Mouse (Mus musculus) kidney, embryonic 14.5 days (tissue): ENCODE measurements around the gene Crebl2. TPM values are rescaled to one million over a fixed set of nuclear protein-coding genes. Genes with fewer than 3 reads are reported as not detected.

Source experiments
- ATAC-seq: fragments of 200-750 bp; cut with Nextera tagmentation; 2 replicates; pipeline ENCODE4 v1.8.0; 2017; ENCODE audit warnings: moderate number of reproducible peaks, mild to moderate bottlenecking, moderate TSS enrichment, moderate library complexity; ENCODE audit not compliant: low FRiP score, low TSS enrichment
- H3K27ac ChIP-seq: fragments of 300-500 bp; sonication (generic); 2 replicates; pipeline ENCODE4 v1.5.1; 2014; ENCODE audit warnings: low read depth, mild to moderate bottlenecking, low read length, moderate library complexity, mixed read lengths
- H3K27me3 ChIP-seq: fragments of 300-500 bp; sonication (generic); 2 replicates; pipeline ENCODE4 v1.6.1; 2014; ENCODE audit warnings: mild to moderate bottlenecking, low read length; ENCODE audit not compliant: control insufficient read depth, insufficient read depth
- H3K36me3 ChIP-seq: fragments of 300-500 bp; sonication (generic); 2 replicates; pipeline ENCODE4 v1.6.1; 2014; ENCODE audit warnings: low read length, mixed read lengths; ENCODE audit not compliant: control insufficient read depth, insufficient read depth
- H3K4me1 ChIP-seq: fragments of 300-500 bp; sonication (generic); 2 replicates; pipeline ENCODE4 v1.6.1; 2014; ENCODE audit warnings: low read length, mixed read lengths; ENCODE audit not compliant: control insufficient read depth, insufficient read depth
- H3K4me2 ChIP-seq: fragments of 300-500 bp; sonication (generic); replicated peaks from 2 replicates; pipeline ENCODE4 v1.6.1; 2014; ENCODE audit warnings: low read depth, mild to moderate bottlenecking, low read length
- H3K4me3 ChIP-seq: fragments of 300-500 bp; sonication (generic); 2 replicates; pipeline ENCODE4 v1.5.1; 2014; ENCODE audit warnings: mild to moderate bottlenecking, low read length
- H3K9ac ChIP-seq: fragments of 300-500 bp; sonication (generic); 2 replicates; pipeline ENCODE4 v1.6.1; 2014; ENCODE audit warnings: low read depth, mild to moderate bottlenecking, low read length, moderate library complexity
- H3K9me3 ChIP-seq: fragments of 300-500 bp; sonication (generic); 2 replicates; pipeline ENCODE4 v1.6.1; 2016; ENCODE audit warnings: low read length; ENCODE audit not compliant: control insufficient read depth
- WGBS: fragments of 180-500 bp; shearing (Covaris S2); extraction: QIAGEN DNeasy Blood & Tissue Kit; methylation state at CpG from one replicate; pipeline ENCODE4 v1.1.7; 2014; 5-methylcytosine and 5-hydroxymethylcytosine counted together
- polyA plus RNA-seq: library from polyadenylated mRNA; unstranded; fragments of >200 nt; fragmentation: Nextera tagmentation; extraction: Ambion mirVana; gene quantifications from 2 replicates; pipeline ENCODE4 v1.2.1, GENCODE M21; 2014

The Crebl2 gene
- polyA plus RNA-seq, 1 experiment from 2014 or later: 1.7 TPM

- Histone ChIP-seq H3K9me3 (no peaks in the 10 kb centered on the region), H3K4me3 (no peak overlapping the region), H3K36me3 (peaks cover 8% of the 10 kb centered on the region; the same call in 1 of the 2 replicates), H3K9ac (no peak overlapping the region), H3K4me2 (no peak overlapping the region), H3K27ac (no peak overlapping the region), H3K4me1 (no peaks in the 10 kb centered on the region), H3K27me3 (no peaks in the 10 kb centered on the region)
- ATAC-seq: no peak
- WGBS: 68% methylated on average over 2 of the region's 2 CpGs
These were observed 43.1 kb downstream of the Crebl2 start for GRCm38 (mm10) chr6:134873018-134873417.

DNA sequence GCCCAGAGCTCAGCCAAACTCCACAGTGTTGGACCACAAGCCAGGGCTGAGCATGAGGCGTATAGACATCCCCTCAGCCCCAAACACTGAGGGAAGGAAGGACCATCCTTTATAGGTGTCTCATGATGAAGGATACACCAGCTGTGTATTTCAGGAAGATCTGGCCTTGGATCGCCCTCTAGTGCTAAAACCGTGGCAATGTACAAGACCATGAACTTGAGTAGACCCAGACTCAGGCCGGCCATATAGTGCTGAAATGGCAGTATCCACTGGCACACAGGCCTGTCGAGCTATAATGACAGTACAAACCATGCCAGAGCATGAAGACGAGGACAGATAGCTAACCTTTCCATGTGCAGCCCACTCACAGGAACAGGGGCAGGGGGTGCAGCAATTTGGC, 46.8 kb downstream of the Crebl2 start:
- H3K4me2 ChIP-seq: no peak overlapping the region
- no peaks in the 10 kb centered on the region for H3K27me3 ChIP-seq
- WGBS: 80% methylated on average over 6 of the region's 6 CpGs
- H3K4me1 ChIP-seq: no peaks in the 10 kb centered on the region
- no peak overlapping the region for H3K4me3 ChIP-seq
- ATAC-seq: no peak
- H3K9ac ChIP-seq: no peak overlapping the region
- H3K9me3 ChIP-seq: no peaks in the 10 kb centered on the region
- no peaks in the 10 kb centered on the region for H3K36me3 ChIP-seq
- H3K27ac ChIP-seq: no peak overlapping the region

- no peak overlapping the region for H3K4me3 ChIP-seq
- WGBS: 87% methylated on average over 4 of the region's 4 CpGs
- no peaks in the 10 kb centered on the region for H3K36me3 ChIP-seq
- H3K27me3 ChIP-seq: no peaks in the 10 kb centered on the region
- H3K27ac ChIP-seq: no peak overlapping the region
- no peaks in the 10 kb centered on the region for H3K9me3 ChIP-seq
- no peak overlapping the region for H3K4me2 ChIP-seq
- no peak overlapping the region for H3K9ac ChIP-seq
- no peaks in the 10 kb centered on the region for H3K4me1 ChIP-seq
- ATAC-seq: no peak
These were observed 47.3 kb downstream of the Crebl2 start for GRCm38 (mm10) chr6:134877276-134877675.

DNA sequence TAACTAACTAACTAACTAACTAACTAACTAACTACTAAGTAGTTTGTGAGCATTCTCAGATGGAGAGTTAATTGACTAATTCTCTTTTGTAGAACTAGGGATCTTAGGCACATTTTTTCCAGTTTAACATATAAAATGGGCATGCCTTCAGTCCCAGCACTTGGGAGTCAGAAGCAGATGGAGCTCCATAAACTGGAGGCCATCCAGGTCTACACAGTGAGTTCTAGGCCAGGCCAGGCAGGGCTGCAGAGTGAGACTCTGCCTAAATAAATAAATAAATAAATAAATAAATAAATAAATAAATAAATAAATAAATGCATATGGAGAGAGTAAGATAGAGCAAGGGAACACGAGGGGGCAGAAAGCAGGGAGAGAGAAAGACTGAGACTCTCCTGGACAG, 47.9 kb downstream of the Crebl2 start:
- H3K9me3 ChIP-seq: no peaks in the 10 kb centered on the region
- no peaks in the 10 kb centered on the region for H3K4me1 ChIP-seq
- no peak overlapping the region for H3K4me3 ChIP-seq
- H3K4me2 ChIP-seq: no peak overlapping the region
- H3K27ac ChIP-seq: no peak overlapping the region
- H3K36me3 ChIP-seq: no peaks in the 10 kb centered on the region
- ATAC-seq: no peak
- no peak overlapping the region for H3K9ac ChIP-seq
- H3K27me3 ChIP-seq: no peaks in the 10 kb centered on the region
- WGBS: 84% methylated on average over 1 of the region's 1 CpGs

GRCm38 (mm10) chr6:134879556-134879955, 49.6 kb downstream of the Crebl2 start:
- no peaks in the 10 kb centered on the region for H3K9me3 ChIP-seq
- no peaks in the 10 kb centered on the region for H3K4me1 ChIP-seq

DNA sequence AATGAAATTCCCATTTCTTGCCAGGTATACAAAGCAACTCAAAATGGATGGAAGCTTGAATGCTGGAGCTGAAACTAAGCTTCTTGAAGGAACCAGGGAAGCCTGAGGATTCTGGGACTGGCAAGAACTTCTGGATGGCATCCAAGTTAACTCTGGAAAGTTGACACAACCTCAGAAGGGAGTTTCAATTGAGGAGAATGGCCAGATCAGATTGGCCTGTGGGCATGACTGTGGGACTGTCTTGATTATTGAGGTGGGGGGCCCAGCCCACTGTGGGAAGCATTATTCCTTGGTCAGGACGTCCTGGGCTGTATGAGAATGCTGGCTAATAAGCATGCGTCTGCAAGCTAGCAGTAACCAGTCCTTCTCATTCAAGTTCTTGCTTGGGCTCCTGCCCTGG, 50.1 kb downstream of the Crebl2 start:
- Histone ChIP-seq H3K27me3 (no peaks in the 10 kb centered on the region), H3K9me3 (no peaks in the 10 kb centered on the region), H3K9ac (no peak overlapping the region), H3K4me2 (no peak overlapping the region), H3K27ac (no peak overlapping the region), H3K4me1 (no peaks in the 10 kb centered on the region), H3K4me3 (no peak overlapping the region), H3K36me3 (no peaks in the 10 kb centered on the region)
- WGBS: 69% methylated on average over 2 of the region's 2 CpGs
- ATAC-seq: no peak

More at GRCm38 (mm10) chr6:134879556-134879955, 49.6 kb downstream of the Crebl2 start:
- Histone ChIP-seq H3K9ac (no peak overlapping the region), H3K27me3 (no peaks in the 10 kb centered on the region), H3K36me3 (no peaks in the 10 kb centered on the region), H3K4me3 (no peak overlapping the region), H3K27ac (no peak overlapping the region), H3K4me2 (no peak overlapping the region)
- ATAC-seq: no peak
- WGBS: 88% methylated on average over 5 of the region's 5 CpGs

- Histone ChIP-seq H3K9ac (no peak overlapping the region), H3K9me3 (no peaks in the 10 kb centered on the region), H3K4me3 (no peak overlapping the region), H3K27me3 (no peaks in the 10 kb centered on the region), H3K36me3 (no peaks in the 10 kb centered on the region), H3K4me2 (no peak overlapping the region), H3K27ac (no peak overlapping the region), H3K4me1 (no peaks in the 10 kb centered on the region)
- ATAC-seq: no peak
- WGBS: 83% methylated on average over 4 of the region's 4 CpGs
These were observed 53.7 kb downstream of the Crebl2 start for GRCm38 (mm10) chr6:134883661-134884060.

- Histone ChIP-seq H3K4me1 (no peaks in the 10 kb centered on the region), H3K36me3 (no peaks in the 10 kb centered on the region), H3K27me3 (no peaks in the 10 kb centered on the region), H3K9ac (no peak overlapping the region), H3K4me3 (no peak overlapping the region), H3K9me3 (no peaks in the 10 kb centered on the region), H3K27ac (no peak overlapping the region), H3K4me2 (no peak overlapping the region)
- 93% methylated on average over 2 of the region's 2 CpGs for WGBS
- ATAC-seq: no peak
These were observed 55.6 kb downstream of the Crebl2 start for GRCm38 (mm10) chr6:134885515-134885914.

GRCm38 (mm10) chr6:134886475-134886874, 56.5 kb downstream of the Crebl2 start:
- Histone ChIP-seq H3K4me3 (no peak overlapping the region), H3K27ac (no peak overlapping the region), H3K36me3 (no peaks in the 10 kb centered on the region), H3K4me2 (no peak overlapping the region), H3K9ac (no peak overlapping the region), H3K4me1 (no peaks in the 10 kb centered on the region), H3K9me3 (no peaks in the 10 kb centered on the region), H3K27me3 (no peaks in the 10 kb centered on the region)
- WGBS: 88% methylated on average over 8 of the region's 8 CpGs
- no peak for ATAC-seq

DNA sequence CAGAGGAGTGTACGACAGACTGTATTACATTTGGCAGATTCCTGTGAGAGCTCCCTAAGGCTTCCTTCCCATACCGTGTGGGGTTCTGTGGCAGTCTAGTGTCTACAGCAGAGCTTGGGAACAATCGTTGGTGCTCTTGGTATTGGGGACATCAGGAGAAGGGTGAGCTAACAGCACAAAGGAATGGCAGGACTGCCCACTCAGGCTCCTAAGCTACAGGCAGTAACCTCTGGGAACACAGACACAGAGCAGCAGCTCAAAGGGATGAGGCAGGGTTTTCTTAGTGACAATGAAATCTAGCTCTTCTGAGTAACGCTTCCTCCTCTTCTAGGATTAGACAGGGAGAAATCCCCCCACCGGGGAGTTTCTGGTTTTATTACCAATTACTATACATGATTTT, 57.1 kb downstream of the Crebl2 start:
- Histone ChIP-seq H3K9ac (no peak overlapping the region), H3K4me1 (no peaks in the 10 kb centered on the region), H3K27ac (no peak overlapping the region), H3K9me3 (no peaks in the 10 kb centered on the region), H3K4me3 (no peak overlapping the region; the same call in 1 of the 2 replicates), H3K4me2 (no peak overlapping the region), H3K36me3 (no peaks in the 10 kb centered on the region), H3K27me3 (no peaks in the 10 kb centered on the region)
- WGBS: 43% methylated on average over 5 of the region's 5 CpGs
- no peak for ATAC-seq
